Mouse (Mus musculus) cerebellum, adult (tissue): Measurements from ENCODE around the gene Rcor3.

Experiments
- ATAC-seq: cut with Nextera tagmentation; 2 replicates; pipeline ENCODE4 v1.9.2; 2017; ENCODE audit warnings: mild to moderate bottlenecking, moderate library complexity, mixed read lengths; ENCODE audit not compliant: insufficient number of reproducible peaks, low FRiP score, low TSS enrichment

The Rcor3 gene

DNA sequence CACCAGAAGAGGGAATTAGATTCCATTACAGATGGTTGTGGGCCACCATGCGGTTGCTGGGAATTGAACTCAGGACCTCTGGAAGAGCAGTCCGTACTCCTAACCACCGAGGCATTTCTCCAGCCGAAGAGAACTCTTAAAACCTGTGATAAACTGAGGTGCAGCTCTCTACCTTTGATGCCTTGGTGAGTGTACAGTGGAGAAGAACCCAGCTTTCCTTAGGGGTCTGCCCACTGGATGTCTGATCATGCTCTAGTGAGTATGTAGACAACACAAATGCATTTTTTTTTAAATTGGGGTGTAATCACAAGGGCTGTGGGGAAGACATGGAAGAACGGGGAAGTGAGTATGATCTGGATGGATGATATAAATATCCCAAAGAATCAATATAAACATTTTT, 42.2 kb downstream of the Rcor3 start:
- no peak for ATAC-seq

DNA sequence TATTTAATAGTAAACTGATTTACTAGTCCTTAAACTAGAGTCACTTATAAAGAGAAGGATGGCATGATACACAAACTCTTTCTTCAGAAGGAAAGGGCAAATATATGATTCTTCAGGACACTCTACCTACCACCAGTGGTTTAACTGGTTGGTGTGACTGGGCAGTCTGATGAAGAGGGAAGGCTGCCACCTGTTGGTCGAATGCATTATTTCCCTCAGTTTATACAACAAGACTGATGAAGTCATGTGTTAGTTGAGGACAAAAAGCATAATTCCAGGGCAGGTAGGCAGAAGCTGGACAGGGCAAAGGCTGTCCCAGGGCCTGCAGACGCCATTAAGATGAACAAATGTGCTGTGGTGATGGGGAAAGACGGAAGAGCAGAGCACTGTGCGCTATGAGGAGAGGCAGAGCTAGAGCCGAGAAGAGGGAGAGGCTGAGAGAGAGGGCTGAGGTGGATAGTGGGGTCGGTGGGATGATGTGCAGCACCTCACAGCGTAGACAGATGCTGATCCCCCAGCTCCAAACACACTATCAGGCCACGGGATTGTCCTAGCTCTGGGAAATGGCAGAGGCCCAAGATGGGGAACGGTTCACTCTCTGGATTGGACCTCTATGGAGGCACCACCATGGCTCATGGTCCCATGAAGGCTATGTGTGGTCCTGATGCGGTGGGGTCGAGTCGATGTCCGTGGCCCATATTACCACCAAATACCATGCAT, 43.3 kb downstream of the Rcor3 start:
- no peak for ATAC-seq

DNA sequence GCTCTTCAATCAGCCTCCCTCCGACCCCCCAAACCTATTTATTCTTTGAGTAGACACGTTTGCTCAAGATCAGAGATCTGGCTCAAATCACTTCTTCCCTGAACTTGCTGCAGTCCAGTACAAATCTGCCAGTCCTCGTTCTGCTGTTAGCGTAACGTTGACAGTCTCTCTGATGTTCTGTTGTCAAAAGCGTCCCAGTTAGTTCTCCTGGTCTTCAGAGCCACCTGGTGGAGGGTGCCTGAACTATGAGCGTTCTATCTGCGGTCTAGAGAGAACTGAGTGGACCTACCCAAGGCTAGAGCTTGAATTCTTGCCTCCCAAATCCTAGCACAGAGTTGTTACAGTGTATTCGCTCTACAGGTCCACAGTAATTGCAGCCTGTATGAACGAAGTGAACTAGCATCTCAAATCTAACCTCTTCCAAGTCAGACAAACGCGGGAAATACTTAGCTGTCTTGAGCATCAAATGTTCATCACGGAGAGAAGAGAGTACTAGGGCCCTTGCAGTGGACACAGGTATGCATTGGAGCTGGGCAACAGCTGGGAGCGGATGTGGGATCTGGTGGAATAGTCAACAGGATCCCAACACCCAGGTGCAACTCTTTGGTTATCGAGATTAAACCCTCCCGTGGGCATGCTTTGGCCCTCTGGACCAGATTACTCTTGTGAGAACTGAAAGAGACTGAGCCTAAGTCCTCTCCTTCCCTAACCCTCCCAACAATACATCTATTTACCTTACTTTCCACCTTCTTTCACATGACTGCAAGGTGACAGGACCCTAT, 44.8 kb downstream of the Rcor3 start:
- peak; percentile 71 for ATAC-seq

DNA sequence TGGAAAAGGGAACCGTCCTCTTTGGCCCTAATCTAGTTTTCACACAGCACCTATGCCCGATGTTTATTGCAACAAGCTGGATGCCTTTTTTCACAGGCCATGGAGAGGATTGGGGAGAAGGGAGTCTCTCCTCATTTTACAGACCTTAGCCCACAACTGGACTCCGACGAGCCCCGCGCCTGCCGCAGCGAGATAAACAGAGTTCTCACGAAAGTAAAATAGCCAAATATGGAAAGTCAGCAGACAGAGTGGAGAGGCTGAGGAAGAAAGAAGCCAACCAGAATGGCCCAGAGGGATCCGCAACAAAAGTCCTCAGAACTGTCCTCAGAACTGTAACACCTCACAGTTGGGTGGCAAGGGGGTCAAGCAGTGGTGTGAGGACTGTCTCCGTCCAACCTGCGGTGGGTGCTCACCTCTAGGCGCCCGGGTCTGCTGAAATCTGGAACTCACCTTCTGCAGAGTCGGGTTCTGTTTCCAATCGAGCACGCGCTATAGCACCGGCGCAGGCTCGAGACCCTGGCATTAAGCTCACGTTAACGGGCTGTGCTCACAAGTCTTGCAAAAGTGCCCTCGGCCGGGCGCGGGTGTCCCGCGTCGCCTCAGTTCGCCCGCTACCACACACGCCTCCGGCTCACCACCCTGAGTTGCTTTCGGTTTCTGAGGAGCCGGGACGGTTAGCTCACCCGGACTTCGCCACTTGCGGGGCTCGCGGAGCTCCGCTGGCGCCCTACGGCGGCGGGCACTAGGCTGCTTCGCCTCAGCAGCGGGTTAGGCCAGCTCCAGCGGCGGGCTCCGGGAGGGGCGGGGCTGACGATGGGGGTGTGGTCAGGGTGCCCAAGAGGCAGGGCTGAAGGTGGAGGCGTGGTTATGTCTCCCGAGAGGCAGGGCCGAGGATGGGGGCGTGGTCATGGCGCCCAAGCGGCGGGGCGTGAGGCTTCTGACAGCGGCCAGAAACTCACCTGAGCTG, 45.8 kb downstream of the Rcor3 start, which contains the start of gene Traf5:
Gene Traf5 (minus strand): TSS at position 754 of the 967 bp plus-strand sequence.
- peak; percentile 87 for ATAC-seq

DNA sequence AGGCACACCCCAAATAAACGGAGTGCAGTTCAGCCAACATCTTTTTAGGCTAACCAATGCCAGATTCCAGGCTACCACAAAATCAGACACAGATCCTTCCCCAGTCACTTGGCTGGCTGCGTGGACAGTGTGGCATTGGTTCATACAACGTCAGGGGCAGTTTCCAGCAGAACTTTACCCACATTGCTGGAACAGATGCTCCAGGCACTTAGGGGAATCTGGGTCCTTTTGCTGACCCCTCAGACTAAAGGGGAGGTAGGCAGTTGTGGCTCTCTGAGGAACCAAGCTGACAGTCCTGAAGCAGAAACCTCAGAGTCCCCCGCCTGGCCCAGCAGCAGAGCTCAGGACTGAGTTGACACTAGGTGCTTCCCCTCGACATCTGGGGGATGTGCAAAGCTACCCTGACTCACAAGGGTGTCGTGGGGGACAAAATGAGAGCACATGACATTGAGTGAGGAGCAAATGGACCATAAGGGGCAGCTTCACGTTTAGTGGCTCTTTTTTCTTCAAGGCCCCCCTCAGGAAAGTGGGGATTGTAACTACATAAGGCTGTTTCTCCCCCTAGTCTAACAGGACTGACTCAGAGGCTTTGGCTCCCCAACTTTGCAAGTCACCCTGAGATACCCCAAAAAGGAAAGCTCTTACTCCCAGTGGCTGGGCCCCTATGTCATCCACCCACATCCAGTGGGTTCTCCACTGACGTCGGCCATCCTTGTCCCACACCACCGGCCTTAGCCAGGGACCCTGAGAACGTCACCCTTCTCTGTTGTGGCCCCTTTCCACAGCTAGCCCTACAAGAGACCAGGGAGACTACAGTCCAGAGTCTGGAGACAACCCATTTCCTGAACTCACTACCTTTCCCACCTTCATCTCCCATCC, 46.9 kb downstream of the Rcor3 start:
- no peak for ATAC-seq

DNA sequence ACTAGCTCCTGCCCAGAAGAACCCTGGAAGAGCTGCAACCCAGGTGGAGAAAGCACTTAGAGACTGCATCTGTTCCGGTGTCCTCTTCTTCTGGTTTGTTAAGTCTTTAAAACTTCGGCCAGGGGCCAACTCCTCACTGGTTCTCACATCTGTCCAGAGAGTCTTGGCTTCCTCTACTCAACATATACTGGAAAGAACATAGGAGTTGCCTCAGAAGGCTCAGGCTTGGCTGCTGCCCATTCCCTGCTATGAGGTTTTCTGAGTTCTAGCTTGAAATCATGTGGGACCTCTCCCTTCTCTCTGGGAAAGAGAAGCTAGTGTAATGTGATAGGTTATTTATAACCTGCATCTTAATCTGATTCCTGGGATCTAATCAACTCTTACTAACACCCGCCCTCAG, 47.6 kb downstream of the Rcor3 start:
- no peak for ATAC-seq

DNA sequence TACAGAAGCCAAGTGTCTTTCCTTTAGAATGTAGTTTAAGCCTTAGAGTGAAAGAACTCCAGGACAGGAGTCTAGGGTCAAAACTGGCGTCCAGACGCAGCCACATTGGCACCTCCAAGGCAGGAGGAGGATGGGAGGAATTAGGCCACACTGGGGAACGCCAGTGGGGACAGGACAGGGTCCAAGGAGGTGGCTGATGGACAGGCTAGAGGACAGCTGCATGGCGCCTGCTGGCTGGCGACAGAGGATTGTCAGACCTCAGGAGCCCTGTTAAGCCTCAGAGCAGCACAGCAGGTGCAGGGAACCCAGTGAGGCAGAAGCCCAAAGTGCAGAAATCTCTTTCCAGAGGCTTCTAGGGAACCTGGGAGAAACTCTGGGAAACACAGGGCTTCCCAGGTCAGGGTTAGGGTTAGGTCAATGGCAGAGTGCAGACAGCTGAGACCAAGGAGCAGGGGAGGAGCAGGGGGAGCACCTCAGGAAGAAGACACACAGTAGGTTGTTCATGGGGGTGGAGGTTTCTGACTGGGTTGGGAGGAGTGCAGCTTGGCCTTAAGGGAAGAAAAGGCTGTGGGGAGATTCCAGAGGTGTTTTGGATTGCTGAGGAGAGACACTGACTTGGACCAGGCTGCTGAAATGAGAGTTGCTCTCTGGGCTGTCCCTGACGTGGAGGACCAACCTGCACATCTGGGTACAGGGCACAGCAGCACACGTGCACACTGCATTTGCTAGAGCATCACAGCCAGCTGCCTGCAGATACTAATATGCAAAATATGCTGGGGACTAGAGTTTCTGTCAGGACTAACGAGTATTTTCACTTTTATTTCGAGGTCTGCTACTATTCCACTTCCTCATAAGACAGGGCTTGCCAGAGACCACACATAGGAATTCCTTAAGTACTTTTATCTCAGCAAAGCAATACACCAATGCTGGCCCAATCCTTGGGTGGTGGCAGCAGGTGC, 48.4 kb downstream of the Rcor3 start:
- no peak for ATAC-seq

DNA sequence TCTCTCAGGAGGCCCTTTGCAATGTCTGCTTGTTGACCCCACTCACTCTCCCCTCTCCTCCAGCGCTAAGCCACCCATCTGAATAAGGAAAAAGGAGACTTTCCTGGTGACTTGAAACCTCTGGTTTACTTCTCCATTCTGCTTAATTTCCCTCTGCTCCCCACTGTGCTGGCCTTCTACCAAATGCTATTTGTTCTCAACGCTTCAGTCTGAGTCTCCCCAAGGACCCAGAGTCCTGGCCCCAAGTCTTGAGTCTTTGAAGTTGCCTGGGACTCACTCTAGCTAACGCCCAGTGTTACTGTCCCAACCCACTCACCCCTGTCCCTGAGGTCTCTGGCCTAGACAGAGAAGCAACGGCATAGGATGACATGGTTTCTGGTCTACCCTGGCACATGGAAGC, 49.9 kb downstream of the Rcor3 start:
- no peak for ATAC-seq

DNA sequence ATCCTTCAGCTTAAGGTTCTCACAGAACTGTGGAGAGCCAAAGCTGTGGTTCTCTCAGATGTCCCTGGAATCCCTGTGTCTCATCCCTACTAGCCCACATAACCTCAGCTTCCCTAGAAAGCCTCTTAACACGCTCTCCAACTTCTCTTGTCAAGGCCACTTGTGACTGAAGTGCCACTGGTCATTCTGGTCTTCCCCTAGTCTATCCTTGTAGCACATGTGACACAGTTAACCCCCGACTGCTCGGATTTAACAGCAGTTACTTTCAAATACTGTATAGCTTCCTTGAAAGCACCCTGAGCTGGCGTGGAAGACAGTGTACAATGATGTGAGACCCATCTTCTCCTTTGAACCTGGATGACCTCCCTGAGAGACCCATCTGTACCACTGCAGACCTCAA, 50.8 kb downstream of the Rcor3 start:
- ATAC-seq: no peak

DNA sequence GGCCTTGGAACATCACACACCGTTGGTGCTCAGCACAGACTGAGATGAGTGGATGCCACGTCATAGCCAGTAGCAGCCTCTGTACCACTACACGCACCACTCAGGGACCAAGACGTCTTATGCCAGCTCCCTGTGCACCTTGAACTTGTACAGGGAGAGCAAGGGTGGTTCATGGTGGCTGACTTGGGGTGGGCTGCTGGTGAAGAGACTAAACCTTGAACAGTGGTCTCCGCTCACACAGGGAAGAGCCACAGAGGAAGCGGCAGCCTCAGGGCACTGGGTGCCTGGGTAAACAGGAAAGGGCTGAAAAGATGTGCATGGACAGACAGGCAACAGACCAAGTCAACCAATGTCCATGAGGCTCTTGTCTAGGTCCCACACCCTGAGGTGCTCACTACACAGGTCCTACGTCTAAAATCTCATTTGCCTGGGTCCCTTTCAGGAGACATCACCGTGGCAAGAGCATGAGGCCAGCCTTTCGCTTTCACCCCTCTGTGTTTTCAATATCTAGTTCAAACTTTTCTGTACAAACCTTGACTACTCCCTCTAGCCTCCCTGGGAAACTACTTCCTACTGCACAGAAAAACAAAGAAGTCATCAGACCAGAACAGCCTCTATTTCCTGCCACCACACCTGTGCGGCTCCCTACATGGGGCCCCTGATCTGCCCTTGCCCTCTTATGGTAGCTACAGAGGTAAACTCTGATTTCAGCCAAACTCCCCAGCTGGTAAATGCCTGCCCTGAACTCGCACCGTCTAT, 51.4 kb downstream of the Rcor3 start:
- ATAC-seq: no peak

DNA sequence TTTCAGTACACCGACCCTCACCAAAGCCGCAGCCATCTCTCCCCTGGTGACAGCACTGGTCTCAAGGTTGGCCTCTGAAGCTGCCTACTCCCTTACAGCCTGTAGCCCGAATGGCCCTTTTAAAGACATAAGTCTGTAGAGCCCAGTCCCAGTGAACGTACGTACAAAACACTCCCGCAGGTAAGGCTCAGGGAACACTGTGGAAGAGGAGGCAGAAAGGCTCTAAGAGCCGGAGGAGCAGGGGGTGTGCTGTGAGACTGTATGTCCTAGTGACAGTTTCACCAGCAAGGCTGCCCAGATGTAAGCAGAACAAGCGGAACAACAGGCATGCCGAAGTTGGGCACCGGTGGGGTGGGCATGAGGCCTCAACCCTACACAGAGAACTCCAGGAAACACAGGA, 52.6 kb downstream of the Rcor3 start:
- ATAC-seq: no peak

DNA sequence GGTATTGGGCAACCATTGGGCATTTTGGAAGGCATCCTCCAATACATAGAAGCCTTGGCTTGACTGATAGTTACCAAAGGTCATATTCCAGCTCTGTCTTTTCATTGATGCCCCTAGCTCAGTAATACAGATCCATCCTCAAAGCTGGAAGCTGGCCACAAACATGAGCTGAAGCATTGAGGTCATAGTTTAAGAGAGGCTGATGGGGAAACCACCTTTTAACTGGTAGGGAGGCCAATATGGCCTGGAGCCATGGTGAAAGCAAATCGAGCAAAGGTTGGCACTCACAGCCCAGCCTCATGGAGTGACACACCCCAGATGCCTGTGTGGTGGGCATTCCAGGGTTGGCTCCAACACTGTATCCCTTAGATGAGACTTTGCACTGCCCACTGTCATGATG, 55.2 kb downstream of the Rcor3 start:
- no peak for ATAC-seq

DNA sequence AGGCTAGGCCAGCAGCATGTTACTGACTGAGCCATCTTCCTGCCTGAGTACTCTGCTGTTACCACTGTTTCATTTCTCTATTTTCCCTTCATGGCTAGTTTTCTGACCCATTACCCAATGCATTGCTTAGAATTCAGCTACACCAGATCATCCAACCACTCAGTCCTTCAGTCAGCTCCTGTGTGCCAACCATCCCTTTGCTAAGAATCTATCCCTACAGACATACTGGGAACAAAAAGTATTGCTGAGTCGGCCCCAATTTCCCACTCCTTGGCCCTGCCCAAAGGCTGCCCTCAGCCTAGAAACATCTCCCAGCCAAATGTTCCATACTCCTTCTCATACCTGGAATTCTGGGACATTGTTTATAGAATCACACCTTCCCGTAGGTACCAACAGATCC, 56.7 kb downstream of the Rcor3 start:
- no peak for ATAC-seq

DNA sequence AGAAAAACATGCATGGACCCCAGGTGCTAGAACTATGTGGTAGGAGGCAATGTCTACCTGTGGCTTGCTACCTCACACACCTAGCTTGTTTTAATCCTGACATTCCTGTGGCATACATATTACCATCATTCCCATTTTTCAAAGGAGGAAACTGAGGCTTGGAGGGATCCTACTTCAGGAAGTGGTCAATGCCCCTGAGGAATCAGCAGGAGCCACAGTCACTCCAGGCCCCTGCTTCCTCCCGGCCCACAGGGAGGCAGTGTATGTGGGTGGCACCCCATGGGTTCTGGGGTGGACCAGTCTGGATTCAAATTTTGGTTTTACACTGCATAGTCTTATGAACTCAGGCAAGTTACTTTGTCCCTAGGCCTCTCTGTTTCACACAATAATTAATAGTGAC, 58.7 kb downstream of the Rcor3 start:
- no peak for ATAC-seq

DNA sequence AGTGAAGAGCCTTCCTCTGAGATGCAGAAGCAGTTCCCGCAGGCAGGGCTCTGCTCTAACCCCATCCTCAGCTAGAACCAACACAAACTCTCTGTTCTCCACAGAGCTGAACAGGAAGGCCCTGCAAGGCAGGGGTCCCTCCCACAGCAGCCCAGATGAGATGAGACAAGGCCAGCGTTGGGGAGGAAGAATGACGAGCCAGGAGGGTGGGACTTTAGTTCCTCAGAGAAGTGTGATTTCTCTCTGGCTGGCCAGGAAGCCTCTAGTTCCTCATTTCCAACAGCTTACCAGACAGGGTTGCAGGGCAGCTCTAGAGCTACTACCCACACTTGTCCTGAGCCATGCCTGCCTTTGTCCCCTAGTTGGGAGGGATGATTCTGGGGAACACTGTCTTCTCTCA, 59.5 kb downstream of the Rcor3 start:
- no peak for ATAC-seq

DNA sequence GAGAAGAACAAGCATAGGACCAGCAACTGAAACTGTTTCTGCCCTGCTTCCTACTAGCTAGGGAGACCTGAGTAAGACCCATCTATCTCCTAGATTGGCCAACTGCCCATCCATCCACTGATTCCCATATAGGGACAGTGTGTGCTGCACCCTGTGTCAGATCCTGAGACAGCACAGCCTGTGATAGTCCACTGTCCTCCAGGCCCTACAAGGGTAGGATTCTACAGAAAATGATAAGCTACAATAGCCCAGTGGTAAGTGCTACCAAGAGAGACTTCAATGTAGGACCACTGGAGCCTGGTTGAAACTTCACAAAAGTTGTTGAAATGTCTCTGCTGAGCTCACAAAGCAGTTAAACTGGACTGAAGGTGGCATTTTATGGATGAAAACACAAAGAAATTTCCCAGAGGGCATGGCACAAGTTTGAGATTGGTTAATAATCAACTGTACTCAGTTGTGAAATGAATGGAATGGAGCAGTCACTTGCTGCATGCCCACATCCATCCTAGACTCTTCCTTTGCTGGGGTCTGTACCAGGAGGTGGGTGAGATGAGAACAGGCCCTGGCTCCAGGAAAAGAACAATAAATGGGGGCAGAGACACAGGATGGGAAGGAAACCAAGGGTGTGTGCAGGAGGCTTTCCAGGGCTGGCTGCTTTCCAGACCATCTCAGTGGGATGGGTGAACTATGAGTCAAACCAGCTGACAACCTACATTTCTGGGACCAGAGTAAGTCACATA, 60.9 kb downstream of the Rcor3 start:
- ATAC-seq: no peak

DNA sequence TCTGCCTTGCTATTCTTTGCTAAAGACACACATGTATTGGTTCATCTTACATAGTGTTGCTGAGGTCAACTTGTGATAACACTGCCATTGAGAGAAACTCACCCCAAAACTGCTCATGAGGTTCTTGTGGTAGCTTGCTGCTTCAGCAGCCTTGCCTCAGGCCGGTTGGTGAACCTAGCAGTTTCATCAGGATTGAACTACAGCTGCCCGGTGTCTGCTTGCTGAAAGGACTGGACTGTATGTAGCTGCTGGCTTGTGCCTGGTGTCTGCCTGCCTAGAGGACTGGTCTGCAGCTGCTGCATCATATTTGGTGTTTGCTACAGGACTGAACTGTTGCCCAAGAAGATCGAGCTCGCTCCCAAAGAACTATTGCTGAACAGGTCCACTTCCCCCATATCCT, 61.8 kb downstream of the Rcor3 start:
- no peak for ATAC-seq
